In genomic region chr14:17569087-17569636, GRCm38 (mm10) we compare ENCODE assay signal across 26 mouse cellular contexts.
A peak's percentile ranks its signal among the peaks of the same experiment; 100 is the strongest.
DNase-seq lines count a peak whose midpoint lies in the region; ATAC-seq and TF ChIP-seq lines count a peak whose summit lies in the region.
"Had no signal": no experiment of that assay in that cellular context is flagged by ENCODE, and none has a peak within 500 bp of the region (broad histone marks: within the 10 kb centered on the region; RNA-seq: fewer than 3 reads in every experiment).

No protein-coding gene starts in this region.

- H3K36me3 ChIP-seq in liver, adult 2 months (ENCODE audit: control insufficient read depth, insufficient read depth, low read length) = no peaks in the 10 kb centered on the region
- H3K36me3 ChIP-seq: embryonic facial prominence, embryonic 12.5 days; hindbrain, embryonic 13.5 days; limb, embryonic 13.5 days; midbrain, embryonic 12.5 days; neural tube, embryonic 13.5 days had no signal

- no peak overlapping the region for H3K27ac ChIP-seq in liver, adult 2 months (replicated peaks; ENCODE audit: insufficient read depth, low read depth, low read length)
- H3K27ac ChIP-seq: embryonic facial prominence, embryonic 12.5 days; gastrocnemius, adult 2 months; hindbrain, embryonic 13.5 days; left cerebral cortex, adult 2 months; limb, embryonic 13.5 days; liver, embryonic 14.5 days; midbrain, embryonic 12.5 days; neural tube, embryonic 13.5 days had no signal

- no peaks in the 10 kb centered on the region for H3K27me3 ChIP-seq in liver, adult 2 months (ENCODE audit: control insufficient read depth, insufficient read depth, low read length)
- H3K27me3 ChIP-seq: embryonic facial prominence, embryonic 12.5 days; hindbrain, embryonic 13.5 days; limb, embryonic 13.5 days; midbrain, embryonic 12.5 days; neural tube, embryonic 13.5 days had no signal

- no peaks in the 10 kb centered on the region for H3K79me2 ChIP-seq in liver, adult 2 months (ENCODE audit: control insufficient read depth, insufficient read depth, low read length)

- ATAC-seq in granulocyte monocyte progenitor cell, adult 5-6 weeks (replicated peaks; ENCODE audit: poor library complexity, severe bottlenecking) = peak; percentile 74
- ATAC-seq: forebrain, embryonic 16.5 days; intestine, postnatal 0 days; lung, postnatal 0 days had no signal

- H3K4me3 ChIP-seq in liver, adult 2 months (ENCODE audit: insufficient read depth, low read depth, low read length) = no peak overlapping the region
- H3K4me3 ChIP-seq: embryonic facial prominence, embryonic 12.5 days; gastrocnemius, adult 2 months; hindbrain, embryonic 13.5 days; left cerebral cortex, adult 2 months; limb, embryonic 13.5 days; midbrain, embryonic 12.5 days; neural tube, embryonic 13.5 days had no signal

- TF ChIP-seq POLR2A in liver, adult 2 months (IDR thresholded peaks at IDR 0.05; ENCODE audit: extremely low read depth, insufficient read depth, low read length) = no peak

- no peak overlapping the region for H3K9ac ChIP-seq in liver, adult 2 months (ENCODE audit: low read depth, low read length)
- H3K9ac ChIP-seq: embryonic facial prominence, embryonic 12.5 days; hindbrain, embryonic 13.5 days; limb, embryonic 13.5 days; liver, embryonic 14.5 days; midbrain, embryonic 12.5 days; neural tube, embryonic 13.5 days had no signal

- intact Hi-C loops in heart, postnatal 25 days (cut with DNase I) = no loop called here

- no peaks in the 10 kb centered on the region for H3K4me1 ChIP-seq in liver, adult 2 months (ENCODE audit: control insufficient read depth, insufficient read depth, low read length)
- H3K4me1 ChIP-seq: embryonic facial prominence, embryonic 12.5 days; hindbrain, embryonic 13.5 days; limb, embryonic 13.5 days; midbrain, embryonic 12.5 days; neural tube, embryonic 13.5 days had no signal

- peak; percentile 6 to 18 for DNase-seq in heart, adult 18-20 months
- DNase-seq in heart, postnatal 25 days (ENCODE audit: low spot score) = no peak
- DNase-seq in liver, adult 2 months (ENCODE audit: extremely low read depth, low read depth, low spot score) = peak; percentile 8
- no peak for DNase-seq in liver
- peak; percentile 22 for DNase-seq in Muller cell, postnatal 12 days (ENCODE audit: inconsistent ontology term)
- no peak for DNase-seq in retina, embryonic 14.5 days (ENCODE audit: low spot score)
- DNase-seq: adrenal gland, postnatal 14 days; cerebellum, adult 18-20 months; gastrocnemius, adult 2 months; gastrocnemius, postnatal 36 days; heart, postnatal 36 days; kidney, postnatal 14 days; retina, postnatal 1 day; right cerebral cortex, postnatal 14 days; thymus, postnatal 4 days had no signal

- no peak for TF ChIP-seq CTCF in liver, adult 2 months (IDR thresholded peaks at IDR 0.05; ENCODE audit: low read depth, low read length)

- 56% methylated on average over 2 of the region's 2 CpGs for WGBS in liver, adult 2 months

Comparison
In these comparisons a context has a peak if more than half of its experiments do, and no peak if none do; other contexts are left out.
1. DNase-seq: peak in heart, adult 18-20 months (2 of 2), liver, adult 2 months (single experiment) and Muller cell, postnatal 12 days (single experiment); none in heart, postnatal 25 days (single experiment), liver (single experiment) and retina, embryonic 14.5 days (single experiment).